Mouse (Mus musculus): ENCODE data around the gene Hepacam2. TPM values are rescaled to one million over a fixed set of nuclear protein-coding genes. Genes with fewer than 3 reads are reported as not detected.
"Not testable (repeated sequence)": the region's sequence is repeated elsewhere in the genome, so short reads cannot be mapped to it uniquely, and the experiment has no call there.

Gene Hepacam2
- polyA plus RNA-seq, 1 experiment from 2014 or later = 3.2 TPM

DNA sequence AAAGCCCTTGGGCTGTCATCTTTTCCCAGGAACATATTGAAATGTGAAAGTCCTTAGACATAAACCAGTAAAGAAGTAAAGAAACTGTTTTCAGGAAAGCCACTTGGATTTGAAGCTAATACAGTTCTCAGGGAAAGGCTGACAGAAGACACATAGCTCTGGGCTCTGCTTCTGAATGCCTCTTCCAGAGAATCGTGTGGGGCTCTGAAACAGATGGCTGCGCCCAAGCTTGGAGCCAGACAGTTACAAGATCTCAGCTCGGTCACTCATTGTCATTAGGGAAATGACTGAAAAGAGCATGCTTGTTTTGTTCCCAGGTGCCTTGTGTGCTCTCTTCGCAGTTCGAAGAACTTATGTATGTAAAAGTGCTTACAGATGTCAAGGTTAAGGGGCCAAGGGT is 43.7 kb downstream of the Hepacam2 start:
- H3K27me3 ChIP-seq (ENCODE audit: control insufficient read depth, insufficient read depth, low read length) = no peaks in the 10 kb centered on the region
- no peak overlapping the region for H3K4me2 ChIP-seq (ENCODE audit: low read depth, low read length)
- no peak for ATAC-seq (ENCODE audit: insufficient read depth, low FRiP score)
- no peaks in the 10 kb centered on the region for H3K9me3 ChIP-seq (replicated peaks; ENCODE audit: control insufficient read depth, low read length)
- H3K4me1 ChIP-seq (ENCODE audit: control insufficient read depth, insufficient read depth, low read length) = no peaks in the 10 kb centered on the region
- WGBS = 36% methylated on average over 5 of the region's 5 CpGs
- H3K36me3 ChIP-seq (ENCODE audit: control insufficient read depth, insufficient read depth, low read length) = no peaks in the 10 kb centered on the region
- no peak overlapping the region for H3K9ac ChIP-seq (ENCODE audit: low read length)
- H3K4me3 ChIP-seq (replicated peaks; ENCODE audit: low read length) = no peak overlapping the region
- H3K27ac ChIP-seq (ENCODE audit: low read length) = no peak overlapping the region

DNA sequence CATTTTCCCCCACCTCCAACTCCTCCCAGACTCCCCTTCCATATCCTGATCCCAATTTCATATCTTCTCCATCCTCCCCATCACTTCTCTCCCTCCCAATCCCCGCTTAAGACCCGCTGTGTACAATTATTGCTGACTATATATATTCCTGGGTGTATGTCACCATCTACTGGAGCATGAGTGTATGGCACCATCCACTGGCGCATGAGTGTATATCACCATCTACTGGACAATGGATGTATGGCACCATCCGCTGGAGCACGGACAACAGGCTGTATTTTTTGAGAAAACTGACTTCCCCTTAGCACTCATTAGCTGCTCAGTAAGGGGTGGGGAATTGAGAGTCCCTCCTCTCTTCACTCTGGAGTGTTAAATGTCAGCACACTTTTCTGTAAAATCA is 50.7 kb downstream of the Hepacam2 start:
- no peak overlapping the region for H3K27ac ChIP-seq (ENCODE audit: low read length)
- H3K9ac ChIP-seq (ENCODE audit: low read length) = no peak overlapping the region
- H3K4me3 ChIP-seq (replicated peaks; ENCODE audit: low read length) = no peak overlapping the region
- no peaks in the 10 kb centered on the region for H3K9me3 ChIP-seq (replicated peaks; ENCODE audit: control insufficient read depth, low read length)
- no peak overlapping the region for H3K4me2 ChIP-seq (ENCODE audit: low read depth, low read length)
- WGBS = 3% methylated on average over 5 of the region's 5 CpGs
- peak; percentile 62 for ATAC-seq (ENCODE audit: insufficient read depth, low FRiP score)
- no peaks in the 10 kb centered on the region for H3K36me3 ChIP-seq (ENCODE audit: control insufficient read depth, insufficient read depth, low read length)
- no peaks in the 10 kb centered on the region for H3K4me1 ChIP-seq (ENCODE audit: control insufficient read depth, insufficient read depth, low read length)
- no peaks in the 10 kb centered on the region for H3K27me3 ChIP-seq (ENCODE audit: control insufficient read depth, insufficient read depth, low read length)

DNA sequence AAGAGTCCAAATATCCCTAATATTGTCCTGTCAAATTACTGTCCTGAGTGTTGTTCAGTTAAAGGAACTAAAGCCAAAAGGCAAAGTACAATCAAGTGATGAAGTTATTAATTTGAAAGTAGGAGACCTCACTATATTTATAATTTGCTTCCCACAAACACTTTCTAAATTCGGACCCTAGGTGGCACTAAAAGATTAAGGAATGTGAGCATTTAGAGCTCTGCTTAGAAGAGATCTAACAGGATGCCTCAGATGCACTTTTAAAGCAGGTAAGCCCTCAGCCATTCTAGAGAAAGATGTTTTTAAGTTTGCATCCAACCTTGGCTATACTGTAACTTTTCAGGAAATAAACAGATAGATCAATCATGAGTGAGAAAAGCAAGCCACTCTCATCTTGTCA is 54.2 kb downstream of the Hepacam2 start:
- WGBS = 10% methylated on average over 1 of the region's 1 CpGs

DNA sequence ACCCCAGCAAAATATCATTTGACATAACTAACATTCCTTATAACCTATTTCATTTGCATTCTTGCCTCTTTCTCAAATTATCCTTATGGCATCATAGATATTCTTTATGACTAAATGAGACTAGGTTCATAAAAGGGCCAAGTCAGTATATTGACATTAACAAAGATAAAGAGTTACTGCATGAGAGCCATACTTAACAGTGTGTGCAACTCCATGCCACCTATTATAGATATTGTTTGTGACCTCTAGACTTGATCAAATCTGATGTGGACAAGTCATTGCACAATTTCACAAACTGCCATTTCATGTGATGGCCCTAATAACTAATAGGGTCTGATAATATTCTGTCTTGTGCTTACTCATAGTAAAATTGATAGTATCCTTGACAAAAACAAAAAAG is 62.0 kb downstream of the Hepacam2 start:
- Histone ChIP-seq H3K9ac (ENCODE audit: low read length) (no peak overlapping the region), H3K9me3 (replicated peaks; ENCODE audit: control insufficient read depth, low read length) (no peaks in the 10 kb centered on the region), H3K4me1 (ENCODE audit: control insufficient read depth, insufficient read depth, low read length) (no peaks in the 10 kb centered on the region), H3K36me3 (ENCODE audit: control insufficient read depth, insufficient read depth, low read length) (no peaks in the 10 kb centered on the region), H3K27me3 (ENCODE audit: control insufficient read depth, insufficient read depth, low read length) (no peaks in the 10 kb centered on the region), H3K4me2 (ENCODE audit: low read depth, low read length) (no peak overlapping the region), H3K4me3 (replicated peaks; ENCODE audit: low read length) (no peak overlapping the region), H3K27ac (ENCODE audit: low read length) (no peak overlapping the region)
- no peak for ATAC-seq (ENCODE audit: insufficient read depth, low FRiP score)

More for the DNA sequence above, 54.2 kb downstream of the Hepacam2 start:
- H3K9me3 ChIP-seq (replicated peaks; ENCODE audit: control insufficient read depth, low read length) = no peaks in the 10 kb centered on the region
- no peak overlapping the region for H3K27ac ChIP-seq (ENCODE audit: low read length)
- ATAC-seq (ENCODE audit: insufficient read depth, low FRiP score) = no peak
- H3K9ac ChIP-seq (ENCODE audit: low read length) = no peak overlapping the region
- H3K36me3 ChIP-seq (ENCODE audit: control insufficient read depth, insufficient read depth, low read length) = no peaks in the 10 kb centered on the region
- no peak overlapping the region for H3K4me2 ChIP-seq (ENCODE audit: low read depth, low read length)
- no peak overlapping the region for H3K4me3 ChIP-seq (replicated peaks; ENCODE audit: low read length)
- no peaks in the 10 kb centered on the region for H3K4me1 ChIP-seq (ENCODE audit: control insufficient read depth, insufficient read depth, low read length)
- H3K27me3 ChIP-seq (ENCODE audit: control insufficient read depth, insufficient read depth, low read length) = no peaks in the 10 kb centered on the region

DNA sequence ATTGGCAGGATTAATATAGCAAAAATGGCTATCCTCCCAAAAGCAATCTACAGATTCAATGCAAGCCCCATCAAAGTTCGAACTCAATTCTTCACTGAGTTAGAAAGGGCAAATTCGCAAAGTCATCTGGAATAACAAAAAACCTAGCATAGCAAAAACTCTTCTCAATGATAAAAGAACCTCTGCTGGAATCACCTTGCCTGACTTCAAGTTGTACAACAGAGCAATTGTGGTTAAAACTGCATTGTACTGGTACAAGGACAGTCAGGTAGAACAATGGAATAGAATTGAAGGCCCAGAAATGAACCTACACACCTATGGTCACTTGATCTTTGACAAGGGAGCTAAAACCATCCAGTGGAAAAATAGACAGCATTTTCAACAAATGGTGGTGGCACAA is 67.1 kb downstream of the Hepacam2 start:
- not testable (repeated sequence) for H3K4me3 ChIP-seq (replicated peaks; ENCODE audit: low read length); H3K9me3 ChIP-seq (replicated peaks; ENCODE audit: control insufficient read depth, low read length); H3K4me2 ChIP-seq (ENCODE audit: low read depth, low read length); ATAC-seq (ENCODE audit: insufficient read depth, low FRiP score); H3K4me1 ChIP-seq (ENCODE audit: control insufficient read depth, insufficient read depth, low read length); H3K36me3 ChIP-seq (ENCODE audit: control insufficient read depth, insufficient read depth, low read length); H3K27me3 ChIP-seq (ENCODE audit: control insufficient read depth, insufficient read depth, low read length); H3K27ac ChIP-seq (ENCODE audit: low read length); H3K9ac ChIP-seq (ENCODE audit: low read length)
- WGBS = 85% methylated on average over 2 of the region's 2 CpGs

DNA sequence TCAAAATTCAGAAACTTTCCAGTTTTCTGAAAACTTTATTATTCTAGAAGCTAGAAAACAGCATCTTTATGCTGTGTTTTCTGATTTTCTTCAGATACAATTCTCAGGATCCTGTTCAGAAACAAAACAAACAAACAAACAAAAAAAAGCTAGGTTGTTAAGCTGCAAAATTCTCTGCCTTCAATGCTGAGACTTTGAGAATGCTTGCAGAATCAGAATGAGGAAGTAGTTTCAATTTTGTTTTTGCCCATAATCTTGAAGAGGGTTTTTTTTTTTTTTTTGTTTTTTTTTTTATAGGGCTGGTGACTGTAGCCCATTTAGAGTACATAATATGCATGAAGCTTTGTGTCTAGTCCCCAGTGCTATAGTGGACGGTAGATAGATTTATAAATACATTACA is 71.1 kb downstream of the Hepacam2 start:
- no peaks in the 10 kb centered on the region for H3K36me3 ChIP-seq (ENCODE audit: control insufficient read depth, insufficient read depth, low read length)
- H3K9ac ChIP-seq (ENCODE audit: low read length) = no peak overlapping the region
- ATAC-seq (ENCODE audit: insufficient read depth, low FRiP score) = no peak
- no peaks in the 10 kb centered on the region for H3K4me1 ChIP-seq (ENCODE audit: control insufficient read depth, insufficient read depth, low read length)
- 74% methylated on average over 1 of the region's 1 CpGs for WGBS
- no peak overlapping the region for H3K27ac ChIP-seq (ENCODE audit: low read length)
- no peaks in the 10 kb centered on the region for H3K27me3 ChIP-seq (ENCODE audit: control insufficient read depth, insufficient read depth, low read length)
- no peaks in the 10 kb centered on the region for H3K9me3 ChIP-seq (replicated peaks; ENCODE audit: control insufficient read depth, low read length)
- H3K4me3 ChIP-seq (replicated peaks; ENCODE audit: low read length) = no peak overlapping the region
- no peak overlapping the region for H3K4me2 ChIP-seq (ENCODE audit: low read depth, low read length)

DNA sequence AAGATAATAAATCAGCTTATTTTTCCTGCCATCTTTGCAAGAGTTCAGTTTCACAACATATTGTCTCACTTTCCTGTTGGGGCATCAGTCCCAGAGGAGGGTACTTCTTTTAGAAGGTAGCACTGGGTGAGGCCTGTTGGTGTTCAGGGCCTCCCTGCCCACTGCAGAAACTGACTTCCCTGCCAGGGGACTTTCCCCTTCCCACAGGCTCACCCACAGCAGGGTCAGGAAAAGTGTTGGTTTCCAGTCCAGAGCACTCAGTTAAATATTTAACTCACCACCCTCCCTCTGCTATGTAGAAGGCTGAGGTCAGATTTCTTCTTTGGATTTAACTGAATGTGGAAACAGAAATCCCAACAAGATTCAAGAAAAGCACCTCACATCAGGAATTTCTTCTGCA is 72.8 kb downstream of the Hepacam2 start:
- peak; percentile 81; the same call in 1 of the 2 replicates for ATAC-seq (ENCODE audit: insufficient read depth, low FRiP score)
- not testable (repeated sequence) for H3K27ac ChIP-seq (ENCODE audit: low read length); H3K9me3 ChIP-seq (replicated peaks; ENCODE audit: control insufficient read depth, low read length); H3K36me3 ChIP-seq (ENCODE audit: control insufficient read depth, insufficient read depth, low read length); H3K4me2 ChIP-seq (ENCODE audit: low read depth, low read length); H3K9ac ChIP-seq (ENCODE audit: low read length); H3K27me3 ChIP-seq (ENCODE audit: control insufficient read depth, insufficient read depth, low read length); H3K4me3 ChIP-seq (replicated peaks; ENCODE audit: low read length); H3K4me1 ChIP-seq (ENCODE audit: control insufficient read depth, insufficient read depth, low read length)

DNA sequence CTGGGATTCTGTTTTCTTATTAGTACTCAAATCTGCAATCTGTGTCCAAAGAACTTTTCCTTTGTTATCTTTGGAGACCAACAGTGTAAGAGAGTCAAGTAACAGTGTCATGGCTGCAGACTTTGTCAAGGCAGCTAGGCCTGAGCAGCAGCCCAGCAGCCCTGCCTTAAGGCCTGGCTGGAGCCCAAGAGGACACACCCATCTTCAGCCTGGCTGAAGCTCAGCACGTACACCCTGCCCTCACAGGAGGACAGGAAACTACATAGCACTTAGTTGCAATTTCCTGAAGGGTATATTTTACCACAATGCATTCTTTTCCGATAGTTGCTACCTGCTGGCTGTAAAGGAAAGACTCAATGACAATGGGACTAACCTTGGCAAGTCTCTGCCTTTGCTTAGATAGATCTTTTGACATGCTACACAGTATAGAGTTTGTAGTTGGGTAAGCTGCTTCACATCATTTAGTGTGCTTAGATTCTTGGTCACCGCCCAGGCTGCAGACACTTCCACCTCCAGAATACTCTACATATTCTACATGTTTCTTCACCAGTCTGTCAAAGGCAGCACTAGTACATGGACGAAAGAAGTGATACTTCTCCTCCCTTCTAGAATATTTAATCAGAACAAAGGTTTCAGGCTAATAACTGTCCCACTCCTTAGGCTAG is 73.4 kb downstream of the Hepacam2 start:
- WGBS = 0% methylated on average over 1 of the region's 4 CpGs
- peak; percentile 95 for ATAC-seq (ENCODE audit: insufficient read depth, low FRiP score)
- not testable (repeated sequence) for H3K4me2 ChIP-seq (ENCODE audit: low read depth, low read length); H3K9me3 ChIP-seq (replicated peaks; ENCODE audit: control insufficient read depth, low read length); H3K4me3 ChIP-seq (replicated peaks; ENCODE audit: low read length); H3K27me3 ChIP-seq (ENCODE audit: control insufficient read depth, insufficient read depth, low read length); H3K9ac ChIP-seq (ENCODE audit: low read length); H3K4me1 ChIP-seq (ENCODE audit: control insufficient read depth, insufficient read depth, low read length); H3K27ac ChIP-seq (ENCODE audit: low read length); H3K36me3 ChIP-seq (ENCODE audit: control insufficient read depth, insufficient read depth, low read length)
